Mouse (Mus musculus): Measurements from ENCODE around the gene Pimreg. TPM values are rescaled to one million over a fixed set of nuclear protein-coding genes. Genes with fewer than 3 reads are reported as not detected.

The Pimreg gene
- polyA plus RNA-seq, 1 experiment from 2014 or later: 28.3 TPM

GRCm38 (mm10) chr11:72014674-72015073 is 27.2 kb upstream of the Pimreg start:
- Histone ChIP-seq H3K27ac (no peak overlapping the region), H3K9ac (no peak overlapping the region), H3K36me3 (replicated peaks) (no peaks in the 10 kb centered on the region), H3K4me3 (no peak overlapping the region), H3K4me1 (peaks cover 39% of the 10 kb centered on the region), H3K27me3 (replicated peaks) (no peaks in the 10 kb centered on the region), H3K4me2 (no peak overlapping the region), H3K9me3 (no peaks in the 10 kb centered on the region)
- ATAC-seq (replicated peaks): no peak
- 57% methylated on average over 4 of the region's 4 CpGs for WGBS

- Histone ChIP-seq H3K36me3 (replicated peaks) (no peaks in the 10 kb centered on the region), H3K4me1 (peaks cover 21% of the 10 kb centered on the region), H3K27me3 (replicated peaks) (no peaks in the 10 kb centered on the region), H3K9ac (no peak overlapping the region), H3K4me2 (no peak overlapping the region), H3K9me3 (no peaks in the 10 kb centered on the region), H3K4me3 (no peak overlapping the region), H3K27ac (no peak overlapping the region)
- WGBS: 81% methylated on average over 13 of the region's 13 CpGs
- ATAC-seq (replicated peaks): no peak
These were observed 25.1 kb upstream of the Pimreg start for GRCm38 (mm10) chr11:72016518-72017252.

- no peak overlapping the region for H3K4me2 ChIP-seq
- no peak overlapping the region for H3K27ac ChIP-seq
- no peak for ATAC-seq (replicated peaks)
- H3K9ac ChIP-seq: no peak overlapping the region
- 64% methylated on average over 9 of the region's 9 CpGs for WGBS
- H3K36me3 ChIP-seq (replicated peaks): no peaks in the 10 kb centered on the region
- H3K4me1 ChIP-seq: peaks cover 17% of the 10 kb centered on the region
- no peaks in the 10 kb centered on the region for H3K27me3 ChIP-seq (replicated peaks)
- no peak overlapping the region for H3K4me3 ChIP-seq
- H3K9me3 ChIP-seq: no peaks in the 10 kb centered on the region
These were observed 24.6 kb upstream of the Pimreg start for GRCm38 (mm10) chr11:72017253-72017601.

GRCm38 (mm10) chr11:72021015-72021414 is 20.8 kb upstream of the Pimreg start:
- no peaks in the 10 kb centered on the region for H3K36me3 ChIP-seq (replicated peaks)
- peaks cover 31% of the 10 kb centered on the region for H3K4me1 ChIP-seq
- no peak overlapping the region for H3K4me2 ChIP-seq
- no peak overlapping the region for H3K4me3 ChIP-seq
- WGBS: 85% methylated on average over 4 of the region's 4 CpGs
- no peaks in the 10 kb centered on the region for H3K27me3 ChIP-seq (replicated peaks)
- no peak for ATAC-seq (replicated peaks)
- H3K27ac ChIP-seq: no peak overlapping the region
- H3K9me3 ChIP-seq: no peaks in the 10 kb centered on the region
- no peak overlapping the region for H3K9ac ChIP-seq

- no peak for ATAC-seq (replicated peaks)
- Histone ChIP-seq H3K36me3 (replicated peaks) (no peaks in the 10 kb centered on the region), H3K27me3 (replicated peaks) (no peaks in the 10 kb centered on the region), H3K9ac (no peak overlapping the region), H3K9me3 (no peaks in the 10 kb centered on the region), H3K27ac (no peak overlapping the region), H3K4me2 (no peak overlapping the region), H3K4me3 (no peak overlapping the region), H3K4me1 (peaks cover 23% of the 10 kb centered on the region)
- WGBS: 82% methylated on average over 6 of the region's 6 CpGs
These were observed 19.0 kb upstream of the Pimreg start for GRCm38 (mm10) chr11:72022827-72023226.

- Histone ChIP-seq H3K9ac (no peak overlapping the region), H3K27ac (0 out of 2 replicates have a peak overlapping the region, but pooled peaks have one; percentile 4), H3K4me3 (no peak overlapping the region), H3K36me3 (replicated peaks) (no peaks in the 10 kb centered on the region), H3K9me3 (no peaks in the 10 kb centered on the region), H3K27me3 (replicated peaks) (no peaks in the 10 kb centered on the region), H3K4me2 (no peak overlapping the region), H3K4me1 (peaks cover 15% of the 10 kb centered on the region)
- ATAC-seq (replicated peaks): no peak
- 27% methylated on average over 10 of the region's 10 CpGs for WGBS
These were observed 18.3 kb upstream of the Pimreg start for GRCm38 (mm10) chr11:72023581-72023980.

- H3K9ac ChIP-seq: no peak overlapping the region
- H3K4me1 ChIP-seq: peaks cover 18% of the 10 kb centered on the region
- H3K27ac ChIP-seq: peak overlapping the region; percentile 4; the same call in 1 of the 2 replicates
- no peak overlapping the region for H3K4me3 ChIP-seq
- H3K4me2 ChIP-seq: no peak overlapping the region
- H3K27me3 ChIP-seq (replicated peaks): no peaks in the 10 kb centered on the region
- ATAC-seq (replicated peaks): 0 out of 2 replicates have a peak, but pooled peaks have one; percentile 24
- H3K9me3 ChIP-seq: no peaks in the 10 kb centered on the region
- 27% methylated on average over 5 of the region's 5 CpGs for WGBS
- no peaks in the 10 kb centered on the region for H3K36me3 ChIP-seq (replicated peaks)
These were observed 17.5 kb upstream of the Pimreg start for GRCm38 (mm10) chr11:72024193-72024781.

GRCm38 (mm10) chr11:72025843-72026242 is 16.0 kb upstream of the Pimreg start:
- 42% methylated on average over 5 of the region's 5 CpGs for WGBS
- no peak for ATAC-seq (replicated peaks)
- Histone ChIP-seq H3K36me3 (replicated peaks) (no peaks in the 10 kb centered on the region), H3K9me3 (no peaks in the 10 kb centered on the region), H3K4me1 (peaks cover 19% of the 10 kb centered on the region), H3K27ac (no peak overlapping the region), H3K27me3 (replicated peaks) (no peaks in the 10 kb centered on the region), H3K4me3 (no peak overlapping the region), H3K4me2 (no peak overlapping the region), H3K9ac (no peak overlapping the region)

GRCm38 (mm10) chr11:72026516-72026915 is 15.3 kb upstream of the Pimreg start:
- Histone ChIP-seq H3K27me3 (replicated peaks) (no peaks in the 10 kb centered on the region), H3K4me3 (no peak overlapping the region), H3K9me3 (no peaks in the 10 kb centered on the region), H3K4me2 (no peak overlapping the region), H3K36me3 (replicated peaks) (no peaks in the 10 kb centered on the region), H3K4me1 (peaks cover 19% of the 10 kb centered on the region), H3K9ac (no peak overlapping the region), H3K27ac (no peak overlapping the region)
- no peak for ATAC-seq (replicated peaks)
- WGBS: 89% methylated on average over 9 of the region's 9 CpGs

- 73% methylated on average over 9 of the region's 9 CpGs for WGBS
- Histone ChIP-seq H3K27me3 (replicated peaks) (no peaks in the 10 kb centered on the region), H3K27ac (no peak overlapping the region), H3K36me3 (replicated peaks) (no peaks in the 10 kb centered on the region), H3K9me3 (no peaks in the 10 kb centered on the region), H3K9ac (no peak overlapping the region), H3K4me2 (no peak overlapping the region), H3K4me3 (no peak overlapping the region), H3K4me1 (peaks cover 19% of the 10 kb centered on the region)
- ATAC-seq (replicated peaks): no peak
These were observed 14.0 kb upstream of the Pimreg start for GRCm38 (mm10) chr11:72027836-72028235.

- Histone ChIP-seq H3K4me1 (peaks cover 9% of the 10 kb centered on the region; the same call in 1 of the 2 replicates), H3K27me3 (replicated peaks) (no peaks in the 10 kb centered on the region), H3K4me2 (no peak overlapping the region), H3K4me3 (no peak overlapping the region), H3K9ac (no peak overlapping the region), H3K36me3 (replicated peaks) (no peaks in the 10 kb centered on the region), H3K27ac (no peak overlapping the region), H3K9me3 (no peaks in the 10 kb centered on the region)
- 22% methylated on average over 23 of the region's 23 CpGs for WGBS
- ATAC-seq (replicated peaks): no peak; the same call in 1 of the 2 replicates
These were observed 12.7 kb upstream of the Pimreg start for GRCm38 (mm10) chr11:72029143-72029542.

GRCm38 (mm10) chr11:72031353-72031752 is 10.5 kb upstream of the Pimreg start:
- no peak overlapping the region for H3K9ac ChIP-seq
- ATAC-seq (replicated peaks): no peak
- no peak overlapping the region for H3K27ac ChIP-seq
- WGBS: 95% methylated on average over 7 of the region's 7 CpGs
- H3K36me3 ChIP-seq (replicated peaks): no peaks in the 10 kb centered on the region
- no peak overlapping the region for H3K4me2 ChIP-seq
- no peaks in the 10 kb centered on the region for H3K9me3 ChIP-seq
- H3K4me1 ChIP-seq: peaks cover 5% of the 10 kb centered on the region; the same call in 1 of the 2 replicates
- no peak overlapping the region for H3K4me3 ChIP-seq
- no peaks in the 10 kb centered on the region for H3K27me3 ChIP-seq (replicated peaks)

GRCm38 (mm10) chr11:72032091-72032490 is 9.7 kb upstream of the Pimreg start:
- no peaks in the 10 kb centered on the region for H3K36me3 ChIP-seq (replicated peaks)
- no peaks in the 10 kb centered on the region for H3K9me3 ChIP-seq
- no peak overlapping the region for H3K4me2 ChIP-seq
- H3K4me1 ChIP-seq: peaks cover 5% of the 10 kb centered on the region; the same call in 1 of the 2 replicates
- no peak for ATAC-seq (replicated peaks)
- no peak overlapping the region for H3K4me3 ChIP-seq
- no peak overlapping the region for H3K27ac ChIP-seq
- no peak overlapping the region for H3K9ac ChIP-seq
- WGBS: 76% methylated on average over 4 of the region's 4 CpGs
- no peaks in the 10 kb centered on the region for H3K27me3 ChIP-seq (replicated peaks)

All from midbrain, embryonic 15.5 days (tissue).